ENCODE assay signal across 40 mouse cellular contexts in genomic region chr15:101004538-101004937, GRCm38 (mm10). TPM values are rescaled to one million over a fixed set of nuclear protein-coding genes. Genes with fewer than 3 reads are reported as not detected.
"Had no signal": no experiment of that assay in that cellular context is flagged by ENCODE, and none has a peak within 500 bp of the region (broad histone marks: within the 10 kb centered on the region; RNA-seq: fewer than 3 reads in every experiment).

No protein-coding gene starts in this region.

- H3K27me3 ChIP-seq: hindbrain, embryonic 13.5 days; hindbrain, embryonic 15.5 days; kidney, embryonic 15.5 days; limb, embryonic 13.5 days; limb, embryonic 15.5 days had no signal

- DNase-seq: gastrocnemius, postnatal 14 days; gastrocnemius, postnatal 36 days; heart, adult 2 months; heart, postnatal 14 days; heart, postnatal 36 days; kidney, adult 11 months; kidney, adult 2 months; kidney, adult 9 months; kidney, postnatal 14 days; kidney, postnatal 36 days; layer of hippocampus, adult 9-11 months; layer of hippocampus, postnatal 36 days; left cerebral cortex, postnatal 4 days had no signal

- H3K4me1 ChIP-seq: hindbrain, embryonic 15.5 days; liver, embryonic 12.5 days had no signal

- H3K36me3 ChIP-seq: heart, embryonic 13.5 days; heart, embryonic 15.5 days; kidney, embryonic 15.5 days; limb, embryonic 13.5 days; limb, embryonic 15.5 days; liver, embryonic 12.5 days had no signal

- H3K9ac ChIP-seq: heart, embryonic 13.5 days; heart, embryonic 15.5 days; hindbrain, embryonic 13.5 days; hindbrain, embryonic 15.5 days; kidney, embryonic 15.5 days; limb, embryonic 13.5 days; limb, embryonic 15.5 days; liver, embryonic 12.5 days; liver, embryonic 14.5 days had no signal

- H3K4me3 ChIP-seq: heart, adult 2 months; heart, embryonic 13.5 days; heart, embryonic 15.5 days; hindbrain, embryonic 13.5 days; hindbrain, embryonic 15.5 days; kidney, embryonic 15.5 days; limb, embryonic 13.5 days; limb, embryonic 15.5 days; liver, embryonic 12.5 days had no signal

- H3K27ac ChIP-seq: heart, adult 2 months; heart, embryonic 13.5 days; heart, embryonic 15.5 days; hindbrain, embryonic 15.5 days; hindbrain, postnatal 0 days; kidney, embryonic 15.5 days; kidney, postnatal 0 days; limb, embryonic 13.5 days; limb, embryonic 15.5 days; liver, embryonic 12.5 days; liver, embryonic 14.5 days had no signal

- H3K4me2 ChIP-seq: heart, embryonic 11.5 days; heart, embryonic 13.5 days; heart, embryonic 15.5 days; hindbrain, embryonic 13.5 days; hindbrain, embryonic 15.5 days; kidney, embryonic 15.5 days; limb, embryonic 13.5 days; limb, embryonic 15.5 days; liver, embryonic 12.5 days had no signal

- ATAC-seq: hindbrain, postnatal 0 days; intestine, embryonic 16.5 days; liver, embryonic 12.5 days had no signal

- H3K9me3 ChIP-seq: heart, embryonic 13.5 days; heart, embryonic 15.5 days; hindbrain, embryonic 13.5 days; hindbrain, embryonic 15.5 days; kidney, embryonic 15.5 days; limb, embryonic 13.5 days; limb, embryonic 15.5 days; liver, embryonic 12.5 days had no signal

RNA-seq across cellular contexts. Expression of gene Gm47841, which starts 42.7 kb away (rescaled TPM):
- total RNA-seq: gastrocnemius, adult 18-20 months; gastrocnemius, adult 8-10 months; gastrocnemius, postnatal 14 days; gastrocnemius, postnatal 36 days; heart, adult 2 months; heart, postnatal 14 days; heart, postnatal 36 days; hematopoietic stem cell, adult 5-6 weeks; hindbrain, postnatal 0 days; layer of hippocampus, adult 18-20 months; layer of hippocampus, postnatal 14 days; layer of hippocampus, postnatal 36 days; left cerebral cortex, adult 18-20 months; left cerebral cortex, postnatal 25 days; left cerebral cortex, postnatal 4 days; liver, adult 2 months had no signal
- polyA plus RNA-seq: gonadal fat pad, adult 2 months; heart, adult 2 months; heart, embryonic 11.5 days; heart, embryonic 13.5 days; heart, embryonic 15.5 days; heart, postnatal 0 days; hindbrain, embryonic 11.5 days; hindbrain, embryonic 13.5 days; hindbrain, embryonic 15.5 days; hindbrain, postnatal 0 days; intestine, embryonic 14.5 days; intestine, embryonic 16.5 days; kidney, adult 2 months; kidney, embryonic 15.5 days; kidney, postnatal 0 days; large intestine, adult 2 months; limb, embryonic 11.5 days; limb, embryonic 13.5 days; limb, embryonic 15.5 days; liver, adult 2 months; liver, embryonic 12.5 days; liver, embryonic 14.5 days had no signal
